Mouse (Mus musculus) pancreas, adult 10 weeks (tissue): ENCODE measurements around the gene Fam206a. TPM values are rescaled to one million over a fixed set of nuclear protein-coding genes. Genes with fewer than 3 reads are reported as not detected.

Experiments used
- polyA plus RNA-seq: library from polyadenylated mRNA; stranded (reverse); fragments of 350-450 nt; fragmentation: Illumina TruSeq; extraction: RNeasy Lipid Tissue Mini Kit (QIAGEN cat#74804); gene quantifications from one replicate; pipeline ENCODE4 v1.2.3, GENCODE M21; 2015; ENCODE audit warnings: low read depth, low replicate concordance; ENCODE audit not compliant: insufficient read depth

Fam206a gene
- polyA plus RNA-seq: 3.4 TPM

GRCm38 (mm10) chr4:56801907-56802668 lies at the start of gene Fam206a, which contains the start of gene Elp1:
Gene Fam206a, plus strand, starts transcription at chr4:56802345.
Gene Elp1, minus strand, starts transcription at chr4:56802331.

Other genes starting within 250 kb of the Fam206a start
- not detected for gene Gm26657, start 62.3 kb upstream of the Fam206a start, polyA plus RNA-seq
- not detected for gene Actl7b, start 60.9 kb upstream of the Fam206a start, polyA plus RNA-seq
- gene Actl7a, start 58.9 kb upstream of the Fam206a start, polyA plus RNA-seq: not detected
- 12.2 TPM for gene Elp1, start within 50 bp of the Fam206a start, polyA plus RNA-seq
- 4.2 TPM for gene Ctnnal1, start 62.8 kb downstream of the Fam206a start, polyA plus RNA-seq
- gene Tmem245, start 145.1 kb downstream of the Fam206a start, polyA plus RNA-seq: 3.5 TPM
- not detected for gene Frrs1l, start 188.0 kb downstream of the Fam206a start, polyA plus RNA-seq